Mouse (Mus musculus) gastrocnemius, adult 2 months (tissue): ENCODE measurements at regions not wholly inside any gene's neighbourhood (a gene's known extent, or its start where the extent isn't known, plus 50 kb on each side); places are given as distances from the start of the nearest gene placed in this dataset.

Experiments used
- DNase-seq: peaks from one replicate; pipeline ENCODE4 v3.0.0; 2022
- H3K27ac ChIP-seq: fragments of 200-600 bp; 2 replicates; pipeline ENCODE4 v1.8.1; 2022; ENCODE audit warnings: mild to moderate bottlenecking
- H3K4me3 ChIP-seq: fragments of 200-600 bp; 2 replicates; pipeline ENCODE4 v1.8.1; 2022; ENCODE audit warnings: mild to moderate bottlenecking, moderate library complexity
- CTCF ChIP-seq: fragments of 200-600 bp; IDR thresholded peaks from 2 replicates; pipeline ENCODE4 v1.8.1; 2022; ENCODE audit warnings: antibody characterized with exemption, mild to moderate bottlenecking, moderate library complexity
- intact Hi-C: fragments of 180-260 bp; cut with DNase I; formaldehyde crosslinking; loops from one replicate; pipeline ENCODE4 v1.15.1; 2025

DNA sequence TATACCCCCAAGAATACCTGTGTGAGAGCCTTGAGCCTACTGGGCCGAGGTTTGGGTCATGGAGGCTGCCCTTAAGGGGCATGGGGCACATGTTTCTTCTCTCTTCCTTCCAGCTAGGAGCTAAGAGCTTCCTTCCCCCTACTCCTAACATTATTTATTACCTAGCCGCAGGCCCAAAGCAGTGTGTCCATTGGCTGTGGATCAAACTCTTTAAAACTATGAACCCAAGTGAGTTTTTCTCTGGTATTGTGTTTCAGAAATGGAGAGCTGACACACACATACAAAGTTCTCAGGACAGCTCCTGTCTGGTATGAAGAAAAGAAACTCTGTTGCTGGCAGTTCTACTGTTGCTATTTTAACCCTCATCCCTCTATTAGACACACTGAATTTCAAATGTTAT, 279.9 kb downstream of the Tbc1d1 start:
- TF ChIP-seq CTCF, result no peak
- Histone ChIP-seq H3K27ac (no peak overlapping the region), H3K4me3 (no peak overlapping the region)
- intact Hi-C loops, result no loop called here
- DNase-seq, result no peak

DNA sequence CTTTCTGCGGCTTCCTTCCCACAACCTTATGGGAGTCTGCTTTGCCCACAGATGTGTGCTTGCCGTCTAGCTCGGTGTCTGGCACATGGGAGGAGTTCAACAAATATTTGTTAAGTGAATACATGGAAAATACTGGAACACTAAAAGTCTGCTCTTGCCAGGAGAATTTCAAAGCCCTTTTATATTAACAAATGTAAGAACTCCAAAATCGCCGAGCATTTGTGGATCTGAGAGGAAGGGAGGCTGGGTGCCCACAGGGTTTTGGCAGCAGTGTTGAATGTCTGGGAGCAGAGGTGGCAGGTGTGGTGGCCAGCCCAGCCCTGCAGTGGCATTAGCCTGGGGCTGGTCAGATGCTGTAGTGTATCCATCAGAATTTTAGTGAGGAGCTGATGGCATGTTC, 281.6 kb downstream of the Tbc1d1 start:
- intact Hi-C loops, result no loop called here
- DNase-seq, result peak; percentile 26
- 0 out of 2 replicates have a peak overlapping the region, but pooled peaks have one; percentile 31 for H3K27ac ChIP-seq
- H3K4me3 ChIP-seq, result no peak overlapping the region
- TF ChIP-seq CTCF, result no peak

DNA sequence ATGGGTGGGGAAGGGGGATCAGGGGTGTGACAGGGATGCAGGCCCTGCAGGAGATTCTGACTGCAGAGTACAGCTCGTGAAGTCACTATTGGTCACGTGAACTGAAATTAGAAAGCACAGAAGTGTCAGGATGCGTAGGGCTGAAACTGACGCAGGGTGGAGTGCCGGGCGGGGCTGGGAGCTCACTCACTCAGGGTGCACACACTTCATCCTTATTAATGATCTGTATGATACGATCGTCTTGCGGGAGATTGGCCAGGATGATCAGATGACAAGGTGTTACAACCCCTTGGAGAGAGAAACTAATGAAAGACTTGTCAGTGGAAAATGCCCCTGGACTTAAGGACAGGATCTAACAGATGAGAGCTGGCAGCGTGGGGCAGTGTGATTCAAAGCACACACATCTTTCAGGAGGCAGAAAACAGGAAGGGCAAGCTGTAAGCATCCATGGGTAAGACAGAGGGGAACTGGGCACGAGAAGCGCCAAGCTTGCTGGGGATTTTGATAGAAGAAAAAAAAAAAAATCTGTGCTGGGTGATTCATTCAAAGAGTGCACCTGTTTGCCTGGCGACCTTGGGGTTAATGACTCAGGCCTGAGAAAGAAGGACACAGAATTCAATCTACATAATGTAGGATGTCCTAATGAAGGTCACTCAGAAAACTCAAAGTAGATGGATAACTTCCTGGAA, 282.5 kb downstream of the Tbc1d1 start:
- no peak for DNase-seq
- no peak overlapping the region for H3K4me3 ChIP-seq
- intact Hi-C loops, result no loop called here
- no peak for TF ChIP-seq CTCF
- H3K27ac ChIP-seq, result no peak overlapping the region

DNA sequence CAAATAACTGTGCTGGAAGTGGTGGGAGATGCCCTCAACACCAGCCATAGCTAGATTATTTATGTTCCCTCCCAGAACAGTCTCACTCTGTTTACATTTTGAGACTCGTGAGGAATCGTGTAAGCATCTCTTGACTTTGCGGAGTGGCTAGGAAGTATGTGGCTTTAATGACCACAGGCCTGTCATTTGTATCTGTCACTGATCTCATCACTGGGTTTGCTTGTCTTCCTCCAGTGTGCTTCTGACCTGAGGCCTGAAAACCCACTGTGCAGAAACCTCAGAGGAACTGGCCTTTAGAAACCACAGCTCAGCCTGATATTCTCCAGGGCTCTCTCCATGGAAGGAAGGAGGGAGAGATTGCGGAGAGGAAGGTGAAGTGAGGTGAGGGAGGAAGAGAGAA, 291.7 kb downstream of the Tbc1d1 start:
- intact Hi-C loops, result no loop called here
- TF ChIP-seq CTCF, result no peak
- no peak overlapping the region for H3K4me3 ChIP-seq
- no peak for DNase-seq
- peak overlapping the region; percentile 38; the same call in 1 of the 2 replicates for H3K27ac ChIP-seq

DNA sequence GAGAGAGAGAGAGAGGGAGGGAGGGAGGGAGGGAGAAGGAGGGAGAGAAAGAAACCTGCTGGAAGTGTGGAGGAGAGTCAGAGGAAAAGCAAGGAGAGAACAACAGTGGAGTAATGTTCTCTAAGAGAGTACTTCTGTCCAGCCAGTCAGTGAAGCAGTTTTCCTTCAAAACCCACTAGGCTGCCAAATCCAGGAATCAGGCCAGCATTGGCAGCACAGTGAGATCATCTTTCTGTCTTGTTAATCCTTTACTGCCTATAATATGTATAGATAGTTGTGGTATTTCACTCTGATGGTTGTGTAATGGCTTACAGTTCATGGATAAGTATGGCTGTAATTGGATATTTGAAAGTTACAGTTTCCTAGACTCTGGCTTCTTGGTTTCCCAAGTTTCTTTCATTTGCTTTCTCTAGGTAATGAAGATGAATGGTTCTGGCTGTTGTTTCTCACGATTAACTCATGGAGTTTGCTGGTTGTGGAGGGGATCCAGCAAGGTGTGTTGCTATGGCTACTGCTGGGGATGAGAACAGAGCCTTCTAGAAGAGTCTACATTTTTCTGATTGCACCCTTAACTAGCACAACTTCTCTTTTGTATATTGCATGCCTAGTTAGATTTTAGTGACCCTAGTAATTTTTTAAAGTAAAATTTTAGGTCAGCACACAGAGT, 296.7 kb downstream of the Tbc1d1 start:
- intact Hi-C loops, result no loop called here
- Histone ChIP-seq H3K4me3 (no peak overlapping the region), H3K27ac (no peak overlapping the region)
- TF ChIP-seq CTCF, result no peak
- DNase-seq, result no peak

DNA sequence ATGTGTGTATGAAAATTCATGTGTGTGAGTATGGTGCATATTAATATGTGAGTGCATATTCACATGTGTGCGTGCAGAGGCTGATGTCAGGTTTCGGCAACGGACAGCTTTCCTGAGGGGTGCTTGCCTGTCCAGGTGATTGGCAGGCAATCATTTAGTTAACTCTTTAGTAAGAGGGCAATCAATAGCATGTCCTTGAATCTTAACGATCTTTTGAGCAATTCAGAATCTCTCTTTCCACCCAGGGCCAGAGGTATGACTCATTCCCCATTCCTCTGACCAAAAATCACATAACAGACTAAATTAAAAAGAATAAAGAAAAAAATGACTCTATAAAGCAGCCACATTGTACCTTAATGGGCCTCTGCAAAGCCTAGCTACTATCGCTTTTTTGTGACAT, 303.7 kb downstream of the Tbc1d1 start:
- no peak overlapping the region for H3K4me3 ChIP-seq
- intact Hi-C loops, result no loop called here
- H3K27ac ChIP-seq, result no peak overlapping the region
- no peak for DNase-seq
- TF ChIP-seq CTCF, result no peak

DNA sequence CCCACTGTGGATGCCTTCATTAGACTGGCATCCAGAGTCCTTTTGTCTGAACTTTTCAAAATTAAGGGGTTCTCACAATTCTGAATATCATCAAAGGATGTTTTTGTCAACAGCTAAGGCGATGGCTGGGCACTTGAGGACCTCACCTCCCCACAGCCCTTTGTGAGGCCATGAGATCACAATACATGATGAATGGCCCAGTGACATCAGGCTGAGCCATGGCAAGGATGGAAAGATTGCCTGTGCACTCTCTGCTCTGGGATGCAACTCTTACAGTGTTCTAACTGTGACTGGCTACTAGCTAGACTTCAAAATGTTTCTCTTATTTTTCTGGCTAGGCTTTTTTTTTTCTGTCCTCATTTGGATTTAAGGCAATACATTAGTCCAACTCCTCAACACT, 304.8 kb downstream of the Tbc1d1 start:
- TF ChIP-seq CTCF, result no peak
- intact Hi-C loops, result no loop called here
- no peak overlapping the region for H3K4me3 ChIP-seq

DNA sequence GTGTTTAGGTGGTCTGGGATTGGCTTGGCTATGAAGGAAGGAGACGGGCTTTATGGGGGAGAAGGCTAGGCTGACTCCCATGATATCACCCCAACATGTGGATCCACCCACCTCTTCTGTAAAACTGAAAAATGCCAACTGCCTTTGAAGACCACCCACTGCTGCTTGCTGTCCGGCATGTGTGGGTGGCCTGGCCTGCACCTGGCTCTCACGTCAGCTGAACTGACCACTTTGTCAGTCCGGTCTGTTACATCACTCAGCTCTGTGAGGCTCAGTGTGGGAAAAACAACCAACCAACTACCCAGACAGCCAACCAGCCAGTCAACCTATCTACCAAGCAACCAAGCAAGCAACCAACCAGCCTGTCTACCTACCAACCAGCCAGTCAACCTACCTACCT, 305.5 kb downstream of the Tbc1d1 start:
- no peak for TF ChIP-seq CTCF
- intact Hi-C loops, result no loop called here

More for the DNA sequence above, 304.8 kb downstream of the Tbc1d1 start:
- no peak for DNase-seq
- no peak overlapping the region for H3K27ac ChIP-seq

DNA sequence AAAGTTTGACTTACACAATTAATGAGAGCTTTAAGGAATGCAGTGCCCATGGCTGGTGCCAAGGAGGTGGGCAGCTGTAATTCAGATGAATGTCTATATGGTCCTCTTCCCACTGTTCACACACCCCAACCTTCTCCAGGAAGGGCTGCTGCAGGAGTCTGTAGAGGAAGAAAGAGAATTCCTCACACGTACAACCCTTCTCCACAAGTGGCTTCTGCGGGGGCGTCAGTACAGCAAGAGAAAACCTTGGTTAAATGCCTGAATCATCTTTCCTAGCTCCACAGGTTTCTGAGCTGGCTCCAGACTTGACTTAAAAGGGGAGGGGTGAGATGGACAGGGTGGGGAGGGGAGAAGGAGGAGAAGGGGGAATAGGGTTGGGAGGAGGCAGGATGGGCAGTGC, 306.3 kb downstream of the Tbc1d1 start:
- intact Hi-C loops, result no loop called here
- Histone ChIP-seq H3K27ac (no peak overlapping the region), H3K4me3 (no peak overlapping the region)
- DNase-seq, result no peak
- no peak for TF ChIP-seq CTCF

More for the DNA sequence above, 305.5 kb downstream of the Tbc1d1 start:
- H3K27ac ChIP-seq, result no peak overlapping the region
- no peak for DNase-seq
- H3K4me3 ChIP-seq, result no peak overlapping the region

DNA sequence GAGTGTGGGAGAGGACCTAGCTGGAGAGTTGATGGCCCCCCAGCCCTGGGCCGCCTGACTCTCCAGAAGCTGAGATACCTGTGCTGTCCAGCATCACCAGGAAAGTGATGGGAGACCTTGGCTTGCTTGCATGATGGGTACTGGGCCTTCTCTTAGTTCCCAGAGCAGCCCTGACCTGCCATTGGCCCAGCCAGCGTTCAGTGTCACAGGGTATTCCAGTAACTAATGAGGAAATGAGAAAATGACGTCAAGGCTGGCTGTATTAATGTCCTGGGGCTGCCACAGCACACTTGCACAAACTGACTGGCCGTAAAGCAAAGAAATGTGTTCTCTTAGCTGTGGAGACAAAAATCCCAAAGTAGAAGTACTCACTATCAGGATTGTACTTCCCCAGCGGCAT, 307.5 kb downstream of the Tbc1d1 start:
- Histone ChIP-seq H3K27ac (no peak overlapping the region), H3K4me3 (no peak overlapping the region)
- no peak for DNase-seq
- intact Hi-C loops, result no loop called here
- TF ChIP-seq CTCF, result no peak

DNA sequence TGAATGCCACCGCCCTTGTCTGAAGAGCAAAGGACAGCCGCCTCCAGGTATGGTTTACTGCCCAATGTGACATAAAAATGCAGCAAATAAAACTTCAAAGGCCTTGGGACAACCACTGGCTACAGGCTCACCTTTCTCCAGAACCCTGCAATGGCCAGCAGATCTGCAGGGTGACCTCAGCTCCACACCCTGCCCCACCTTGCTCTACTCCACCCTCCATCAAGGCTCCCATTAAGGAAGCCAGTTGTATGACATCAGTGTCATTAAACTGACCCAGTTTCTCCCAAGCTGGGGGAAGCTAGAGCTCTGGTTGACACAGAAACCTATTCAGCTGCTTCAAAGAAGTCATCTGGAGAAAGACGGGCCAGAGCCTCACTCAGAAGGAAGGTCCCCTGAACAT, 310.2 kb downstream of the Tbc1d1 start:
- Histone ChIP-seq H3K27ac (no peak overlapping the region), H3K4me3 (no peak overlapping the region)
- no peak for DNase-seq
- TF ChIP-seq CTCF, result no peak
- intact Hi-C loops, result no loop called here

DNA sequence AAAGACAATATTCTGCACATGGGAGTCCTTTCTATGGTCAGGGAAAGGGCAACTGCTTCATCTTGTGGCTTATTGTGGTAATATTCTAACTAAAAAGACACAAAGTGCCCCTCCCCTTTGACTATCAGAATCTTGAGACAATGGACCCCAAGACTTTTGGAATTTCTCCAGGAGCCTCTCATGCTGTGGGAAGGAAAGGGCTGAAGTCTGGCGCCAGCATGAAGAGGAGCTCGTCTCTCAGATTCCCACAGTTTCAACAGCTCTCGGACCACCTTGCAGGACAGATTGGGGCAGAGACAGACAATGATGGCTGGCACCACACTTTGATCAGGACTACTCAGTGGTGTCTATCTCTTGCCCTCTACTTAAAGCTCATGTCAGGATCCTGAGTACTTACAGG, 311.8 kb downstream of the Tbc1d1 start:
- intact Hi-C loops, result no loop called here
- no peak for DNase-seq
- Histone ChIP-seq H3K4me3 (no peak overlapping the region), H3K27ac (peak overlapping the region; percentile 20; the same call in 1 of the 2 replicates)
- no peak for TF ChIP-seq CTCF

DNA sequence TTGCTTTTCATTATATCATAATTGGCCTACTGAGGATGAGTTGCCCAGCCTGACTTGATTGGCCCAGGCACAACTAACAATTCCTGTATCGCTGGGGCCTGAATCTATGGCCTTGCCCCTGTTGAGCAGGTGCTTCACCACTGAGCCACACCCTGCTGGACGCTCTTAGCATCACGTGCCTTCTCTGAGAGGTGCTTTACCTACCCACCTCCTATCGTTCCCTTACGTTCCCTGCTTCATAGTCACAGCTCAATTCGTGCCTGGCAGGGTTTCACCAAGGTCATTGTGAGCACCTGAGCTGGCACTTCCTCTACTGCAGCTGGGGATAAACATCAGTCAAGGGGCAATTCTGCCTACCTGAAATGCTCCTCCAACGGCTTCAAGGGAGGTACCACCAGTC, 312.2 kb downstream of the Tbc1d1 start:
- DNase-seq, result no peak
- no peak for TF ChIP-seq CTCF
- Histone ChIP-seq H3K4me3 (no peak overlapping the region), H3K27ac (peak overlapping the region; percentile 20; the same call in 1 of the 2 replicates)
- intact Hi-C loops, result no loop called here

DNA sequence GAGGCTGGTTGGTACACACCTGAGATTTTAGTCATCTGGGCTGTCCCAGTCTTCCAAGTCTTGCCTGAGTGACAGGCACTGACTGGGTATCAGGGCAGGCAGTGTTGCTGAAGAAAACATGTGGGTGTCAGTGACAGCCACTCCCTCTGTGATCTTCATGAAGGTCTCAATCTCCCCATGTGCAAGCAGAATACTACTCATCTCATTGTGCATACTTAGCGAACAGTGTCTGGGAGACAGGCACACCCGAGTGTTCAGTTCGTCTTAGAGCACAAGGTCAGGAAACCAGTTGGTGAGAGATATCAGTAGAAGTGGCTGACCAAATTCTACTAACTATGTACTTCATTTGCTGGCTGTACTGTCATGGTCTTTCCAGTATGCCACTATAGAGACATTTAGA, 315.9 kb downstream of the Tbc1d1 start:
- Histone ChIP-seq H3K27ac (no peak overlapping the region), H3K4me3 (no peak overlapping the region)
- TF ChIP-seq CTCF, result no peak
- no peak for DNase-seq
- intact Hi-C loops, result no loop called here
